Mouse (Mus musculus) embryonic facial prominence, embryonic 11.5 days (tissue): Measurements from ENCODE around the gene Esr1. TPM values are rescaled to one million over a fixed set of nuclear protein-coding genes. Genes with fewer than 3 reads are reported as not detected.
A peak's percentile ranks its signal among the peaks of the same experiment; 100 is the strongest.

ENCODE experiments used
- ATAC-seq: fragments of 200-750 bp; cut with Nextera tagmentation; replicated peaks from 2 replicates; pipeline ENCODE4 v1.8.0; 2017; ENCODE audit warnings: low read depth; ENCODE audit not compliant: insufficient number of reproducible peaks, low FRiP score, low TSS enrichment
- DNase-seq: peaks from one replicate; pipeline ENCODE4 v3.0.0-alpha.2; 2015; ENCODE audit warnings: low spot score
- H3K27ac ChIP-seq: fragments of 300-500 bp; sonication (generic); replicated peaks from 2 replicates; pipeline ENCODE4 v1.5.1; 2014; ENCODE audit warnings: mild to moderate bottlenecking, low read depth, low read length, control low read depth
- H3K27me3 ChIP-seq: fragments of 300-500 bp; sonication (generic); 2 replicates; pipeline ENCODE4 v1.6.1; 2014; ENCODE audit warnings: mild to moderate bottlenecking, low read length, moderate library complexity, mixed read lengths; ENCODE audit not compliant: control insufficient read depth, insufficient read depth
- H3K36me3 ChIP-seq: fragments of 300-500 bp; sonication (generic); replicated peaks from 2 replicates; pipeline ENCODE4 v1.6.1; 2014; ENCODE audit warnings: low read depth, mild to moderate bottlenecking, low read length, moderate library complexity, mixed read lengths; ENCODE audit not compliant: control insufficient read depth, insufficient read depth
- H3K4me1 ChIP-seq: fragments of 300-500 bp; sonication (generic); 2 replicates; pipeline ENCODE4 v1.6.1; 2014; ENCODE audit warnings: low read length, mixed read lengths; ENCODE audit not compliant: control insufficient read depth, insufficient read depth
- H3K4me2 ChIP-seq: fragments of 300-500 bp; sonication (generic); 2 replicates; pipeline ENCODE4 v1.6.1; 2014; ENCODE audit warnings: low read depth, mild to moderate bottlenecking, control low read depth, low read length, moderate library complexity
- H3K4me3 ChIP-seq: fragments of 300-500 bp; sonication (generic); 2 replicates; pipeline ENCODE4 v1.5.1; 2014; ENCODE audit warnings: low read depth, low read length, control low read depth
- H3K9ac ChIP-seq: fragments of 300-500 bp; sonication (generic); replicated peaks from 2 replicates; pipeline ENCODE4 v1.6.1; 2014; ENCODE audit warnings: mild to moderate bottlenecking, control low read depth, low read length
- H3K9me3 ChIP-seq: fragments of 300-500 bp; sonication (generic); replicated peaks from 2 replicates; pipeline ENCODE4 v1.6.1; 2016; ENCODE audit warnings: mild to moderate bottlenecking, low read length, inconsistent platforms, mixed read lengths; ENCODE audit not compliant: control insufficient read depth
- WGBS: fragments of 180-500 bp; shearing (Covaris S2); extraction: QIAGEN DNeasy Blood & Tissue Kit; methylation state at CpG from one replicate; pipeline ENCODE4 v1.1.7; 2014; 5-methylcytosine and 5-hydroxymethylcytosine counted together
- polyA plus RNA-seq: library from polyadenylated mRNA; unstranded; fragments of >200 nt; fragmentation: Nextera tagmentation; extraction: Ambion mirVana; gene quantifications from 2 replicates; pipeline ENCODE4 v1.2.1, GENCODE M21; 2014

The Esr1 gene
- polyA plus RNA-seq, 1 experiment from 2014 or later: 0.10 TPM

GRCm38 (mm10) chr10:4798268-4798808, 186.9 kb downstream of the Esr1 start:
- DNase-seq (no peak), ATAC-seq (no peak)
- WGBS: 78% methylated on average over 3 of the region's 3 CpGs
- H3K27ac ChIP-seq: no peak overlapping the region
- no peaks in the 10 kb centered on the region for H3K36me3 ChIP-seq
- no peak overlapping the region for H3K4me2 ChIP-seq
- H3K9me3 ChIP-seq: no peaks in the 10 kb centered on the region
- H3K4me3 ChIP-seq: no peak overlapping the region
- no peaks in the 10 kb centered on the region for H3K27me3 ChIP-seq
- no peak overlapping the region for H3K9ac ChIP-seq
- H3K4me1 ChIP-seq: no peaks in the 10 kb centered on the region

DNA sequence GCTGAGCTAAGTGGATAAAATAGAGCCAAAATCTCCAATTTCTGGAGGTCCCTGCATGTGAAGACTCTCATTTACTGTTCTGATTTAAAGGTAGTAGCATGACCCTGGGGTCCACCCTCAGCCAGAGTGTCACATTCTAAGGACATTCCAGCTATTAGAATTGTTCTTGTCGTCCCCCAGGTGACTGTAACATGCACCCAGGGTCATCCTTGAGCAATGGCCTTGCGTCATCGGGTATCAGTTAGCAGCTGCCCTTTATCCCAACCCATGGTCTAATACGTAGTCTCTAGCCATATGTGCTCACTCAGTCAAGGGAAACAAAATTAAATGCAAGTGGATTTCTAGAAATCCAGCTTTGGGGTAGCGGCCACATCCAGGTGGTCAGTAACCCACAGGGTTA, 213.0 kb downstream of the Esr1 start:
- no peak overlapping the region for H3K4me2 ChIP-seq
- H3K36me3 ChIP-seq: no peaks in the 10 kb centered on the region
- H3K4me1 ChIP-seq: no peaks in the 10 kb centered on the region
- no peak for ATAC-seq
- DNase-seq: no peak
- H3K9ac ChIP-seq: no peak overlapping the region
- H3K27me3 ChIP-seq: no peaks in the 10 kb centered on the region
- H3K4me3 ChIP-seq: no peak overlapping the region
- 79% methylated on average over 5 of the region's 5 CpGs for WGBS
- H3K9me3 ChIP-seq: no peaks in the 10 kb centered on the region
- no peak overlapping the region for H3K27ac ChIP-seq

- ATAC-seq (no peak), DNase-seq (no peak)
- Histone ChIP-seq H3K4me1 (no peaks in the 10 kb centered on the region), H3K27ac (no peak overlapping the region), H3K4me3 (no peak overlapping the region), H3K9ac (no peak overlapping the region), H3K4me2 (no peak overlapping the region), H3K36me3 (no peaks in the 10 kb centered on the region), H3K9me3 (no peaks in the 10 kb centered on the region), H3K27me3 (no peaks in the 10 kb centered on the region)
- WGBS: 85% methylated on average over 6 of the region's 6 CpGs
These were observed 219.2 kb downstream of the Esr1 start for GRCm38 (mm10) chr10:4830592-4830991.

- ATAC-seq: no peak
These were observed 226.7 kb downstream of the Esr1 start for GRCm38 (mm10) chr10:4838099-4838498.

DNA sequence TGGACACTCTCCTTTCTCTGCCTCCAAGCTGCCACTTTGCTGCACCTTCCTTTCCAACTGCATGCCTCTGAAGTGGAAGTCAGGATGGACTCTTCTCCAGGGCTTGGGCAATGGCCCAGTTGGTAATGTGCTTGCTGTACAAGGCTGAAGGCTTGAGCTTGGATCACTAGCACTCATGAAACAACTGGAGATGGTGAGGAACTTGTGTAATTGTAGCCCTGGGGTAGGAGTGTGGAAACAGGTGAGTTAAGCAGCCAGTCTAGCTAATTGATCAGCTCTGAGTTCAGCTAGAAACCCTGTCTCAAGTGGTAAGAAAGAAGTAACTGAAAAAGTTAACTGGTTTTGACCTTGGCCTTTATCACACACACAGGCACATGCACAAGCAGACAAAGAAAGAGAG, 229.6 kb downstream of the Esr1 start:
- Histone ChIP-seq H3K4me2 (no peak overlapping the region), H3K4me3 (no peak overlapping the region), H3K9me3 (no peaks in the 10 kb centered on the region), H3K4me1 (no peaks in the 10 kb centered on the region), H3K9ac (no peak overlapping the region), H3K36me3 (no peaks in the 10 kb centered on the region), H3K27me3 (no peaks in the 10 kb centered on the region), H3K27ac (no peak overlapping the region)
- ATAC-seq (no peak), DNase-seq (no peak)

More at GRCm38 (mm10) chr10:4838099-4838498, 226.7 kb downstream of the Esr1 start:
- Histone ChIP-seq H3K27ac (no peak overlapping the region), H3K4me3 (no peak overlapping the region), H3K27me3 (no peaks in the 10 kb centered on the region), H3K9me3 (no peaks in the 10 kb centered on the region), H3K9ac (no peak overlapping the region), H3K4me1 (no peaks in the 10 kb centered on the region), H3K4me2 (no peak overlapping the region), H3K36me3 (no peaks in the 10 kb centered on the region)
- no peak for DNase-seq
- 84% methylated on average over 4 of the region's 4 CpGs for WGBS

DNA sequence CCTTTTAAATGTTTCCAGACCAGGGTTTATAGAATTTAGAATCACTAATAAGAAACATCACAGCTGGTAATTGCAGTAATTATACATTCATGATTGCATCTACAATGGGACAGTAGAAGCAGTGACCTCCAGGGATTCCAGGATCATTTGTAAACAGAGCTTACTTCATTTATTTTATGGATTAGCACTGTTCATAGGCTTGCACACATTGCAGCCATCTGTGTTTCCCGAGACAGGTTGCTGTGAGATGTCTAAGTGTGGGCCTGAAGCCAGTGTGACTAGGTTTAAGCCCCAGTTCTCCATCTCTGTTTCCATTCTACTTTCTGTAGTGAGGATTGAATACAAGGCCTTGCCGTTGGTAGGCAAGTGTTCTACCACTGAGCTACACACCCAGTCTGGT, 236.1 kb downstream of the Esr1 start:
- ATAC-seq: no peak
- WGBS: 88% methylated on average over 2 of the region's 2 CpGs
- no peaks in the 10 kb centered on the region for H3K36me3 ChIP-seq

GRCm38 (mm10) chr10:4849881-4850280, 238.5 kb downstream of the Esr1 start:
- H3K4me1 ChIP-seq: no peaks in the 10 kb centered on the region

More for the DNA sequence above, 236.1 kb downstream of the Esr1 start:
- H3K4me3 ChIP-seq: no peak overlapping the region
- no peaks in the 10 kb centered on the region for H3K9me3 ChIP-seq
- no peak overlapping the region for H3K27ac ChIP-seq
- H3K9ac ChIP-seq: no peak overlapping the region
- no peak overlapping the region for H3K4me2 ChIP-seq
- no peaks in the 10 kb centered on the region for H3K27me3 ChIP-seq
- H3K4me1 ChIP-seq: no peaks in the 10 kb centered on the region
- DNase-seq: no peak

DNA sequence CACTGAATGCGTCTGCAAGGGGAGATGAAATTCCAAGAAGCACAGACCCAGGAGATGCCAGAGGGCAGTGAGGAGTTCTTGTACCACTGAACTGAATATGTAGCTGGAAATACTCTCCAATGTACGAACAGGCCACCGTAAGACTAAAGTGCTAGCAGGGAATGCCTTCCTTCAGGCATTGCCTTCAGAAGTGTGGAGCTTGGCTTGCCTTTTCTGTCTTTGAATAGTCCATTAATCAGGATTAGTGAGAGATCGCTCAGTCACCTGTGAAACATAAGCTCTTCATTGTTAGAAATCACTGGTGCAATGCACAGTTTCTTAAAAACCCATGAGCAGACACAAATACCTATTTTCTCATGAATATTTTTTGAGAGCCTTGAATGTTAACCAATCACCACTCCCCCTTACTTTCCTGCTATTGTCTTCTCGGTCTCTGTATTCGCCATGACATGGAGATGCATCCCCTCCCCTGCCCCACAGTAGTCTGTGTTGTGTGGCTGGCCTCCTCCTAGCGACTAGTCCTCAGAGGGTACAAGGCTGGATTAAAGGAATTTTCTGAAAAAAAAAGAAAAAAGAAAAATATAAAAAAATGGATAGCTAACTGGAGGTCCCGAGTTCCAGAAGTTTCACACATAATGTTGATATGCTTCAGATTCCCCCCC, 263.8 kb downstream of the Esr1 start:
- Histone ChIP-seq H3K27ac (no peak overlapping the region), H3K4me2 (no peak overlapping the region), H3K27me3 (no peaks in the 10 kb centered on the region), H3K9me3 (no peaks in the 10 kb centered on the region), H3K4me3 (no peak overlapping the region), H3K36me3 (no peaks in the 10 kb centered on the region), H3K9ac (no peak overlapping the region), H3K4me1 (no peaks in the 10 kb centered on the region)
- peak; percentile 16 for DNase-seq
- ATAC-seq: peak; percentile 70; the same call in 1 of the 2 replicates
- 63% methylated on average over 8 of the region's 8 CpGs for WGBS

More at GRCm38 (mm10) chr10:4849881-4850280, 238.5 kb downstream of the Esr1 start:
- Histone ChIP-seq H3K27me3 (no peaks in the 10 kb centered on the region), H3K4me2 (no peak overlapping the region), H3K36me3 (no peaks in the 10 kb centered on the region), H3K9ac (no peak overlapping the region), H3K9me3 (no peaks in the 10 kb centered on the region), H3K27ac (no peak overlapping the region), H3K4me3 (no peak overlapping the region)
- 81% methylated on average over 3 of the region's 3 CpGs for WGBS
- no peak for ATAC-seq
- no peak for DNase-seq
